19 mouse cellular contexts compared by ENCODE assay signal in the genomic region with DNA sequence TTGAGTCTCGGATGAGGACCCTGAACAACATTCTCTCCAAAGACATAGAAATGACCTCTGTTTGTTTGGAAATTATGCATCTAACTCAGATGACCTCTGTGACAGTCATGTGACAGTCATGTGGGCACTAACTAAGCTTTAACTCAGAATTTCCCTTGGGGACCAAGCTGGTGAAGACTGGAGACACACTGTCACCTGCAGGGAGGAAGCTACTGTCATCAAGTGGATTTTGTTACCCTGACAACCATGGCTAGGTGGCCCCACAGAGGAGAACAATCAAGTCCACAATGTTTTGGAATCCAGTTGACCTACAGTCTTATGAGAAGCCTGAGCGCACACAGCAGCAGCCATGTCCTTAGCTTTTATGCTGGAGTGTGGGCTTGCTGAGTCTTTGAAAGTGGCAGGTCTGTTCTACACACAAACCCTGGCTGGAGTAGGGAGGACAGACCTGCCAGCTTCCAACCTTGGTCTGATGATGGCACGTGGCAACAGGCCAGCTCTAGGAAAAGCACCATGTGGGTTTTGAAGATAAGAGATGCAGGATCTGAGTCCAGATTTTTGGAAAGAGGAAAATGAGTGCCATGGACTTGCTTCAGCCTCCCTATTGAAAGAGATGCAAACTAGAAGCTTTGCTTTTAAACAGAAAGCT.
DNase-seq lines count a peak whose midpoint lies in the region; ATAC-seq and TF ChIP-seq lines count a peak whose summit lies in the region.
"Had no signal": no experiment of that assay in that cellular context is flagged by ENCODE, and none has a peak within 500 bp of the region (broad histone marks: within the 10 kb centered on the region; RNA-seq: fewer than 3 reads in every experiment).

No protein-coding gene starts in this region.

- no peaks in the 10 kb centered on the region for H3K9me3 ChIP-seq in neural tube, embryonic 14.5 days (ENCODE audit: control insufficient read depth, low read length)
- no peaks in the 10 kb centered on the region for H3K9me3 ChIP-seq in neural tube, embryonic 15.5 days (replicated peaks)
- H3K9me3 ChIP-seq in lung, postnatal 0 days (ENCODE audit: low read length) = no peaks in the 10 kb centered on the region
- H3K9me3 ChIP-seq: embryonic facial prominence, embryonic 10.5 days; heart, embryonic 12.5 days; liver, embryonic 12.5 days had no signal

- no peak for DNase-seq in cerebellum, postnatal 4 days (ENCODE audit: low spot score in 2 of 2)
- peak; percentile 79 for DNase-seq in brain, adult 2 months (ENCODE audit: low read depth, low spot score)
- DNase-seq in cerebellum, postnatal 14 days = peak; percentile 71 to 74
- DNase-seq in frontal cortex, postnatal 25 days (ENCODE audit: low spot score in 2 of 2) = no peak
- no peak for DNase-seq in lung, postnatal 0 days (ENCODE audit: low spot score)
- DNase-seq: gastrocnemius, postnatal 25 days; kidney, adult 8-10 months; lung, postnatal 10 days; right cerebral cortex, postnatal 25 days; thymus, adult 2 months had no signal

- H3K4me1 ChIP-seq in neural tube, embryonic 14.5 days (ENCODE audit: control insufficient read depth, insufficient read depth, low read length) = peaks cover 5% of the 10 kb centered on the region; the same call in 1 of the 2 replicates
- peaks cover 20% of the 10 kb centered on the region for H3K4me1 ChIP-seq in neural tube, embryonic 15.5 days
- no peaks in the 10 kb centered on the region for H3K4me1 ChIP-seq in lung, postnatal 0 days (ENCODE audit: insufficient read depth, low read depth, low read length)
- H3K4me1 ChIP-seq: liver, embryonic 12.5 days had no signal

- TF ChIP-seq CTCF in lung, postnatal 0 days (IDR thresholded peaks at IDR 0.05) = no peak

- no peaks in the 10 kb centered on the region for H3K27me3 ChIP-seq in neural tube, embryonic 14.5 days (ENCODE audit: control insufficient read depth, insufficient read depth, low read length)
- H3K27me3 ChIP-seq in neural tube, embryonic 15.5 days (replicated peaks) = no peaks in the 10 kb centered on the region
- no peaks in the 10 kb centered on the region for H3K27me3 ChIP-seq in lung, postnatal 0 days (replicated peaks; ENCODE audit: insufficient read depth, low read length)
- H3K27me3 ChIP-seq: heart, embryonic 12.5 days; liver, embryonic 12.5 days had no signal

- H3K4me3 ChIP-seq in neural tube, embryonic 14.5 days (ENCODE audit: low read depth, low read length) = no peak overlapping the region
- no peak overlapping the region for H3K4me3 ChIP-seq in neural tube, embryonic 15.5 days (replicated peaks)
- H3K4me3 ChIP-seq in lung, postnatal 0 days (ENCODE audit: low read depth, low read length) = no peak overlapping the region
- H3K4me3 ChIP-seq: embryonic facial prominence, embryonic 10.5 days; erythroblast, embryonic 14.5 days; heart, embryonic 12.5 days; left cerebral cortex, adult 2 months; liver, embryonic 12.5 days had no signal

- no peak for TF ChIP-seq EP300 in lung, postnatal 0 days (IDR thresholded peaks at IDR 0.05)

- no peak overlapping the region for H3K27ac ChIP-seq in neural tube, embryonic 14.5 days (ENCODE audit: low read depth, low read length)
- H3K27ac ChIP-seq in neural tube, embryonic 15.5 days (replicated peaks) = no peak overlapping the region
- H3K27ac ChIP-seq in lung, postnatal 0 days (ENCODE audit: low read length) = no peak overlapping the region
- H3K27ac ChIP-seq: embryonic facial prominence, embryonic 10.5 days; hindbrain, postnatal 0 days; left cerebral cortex, adult 2 months; liver, embryonic 12.5 days had no signal

- ATAC-seq in cerebellum, adult (ENCODE audit: insufficient number of reproducible peaks, low FRiP score, low TSS enrichment) = peak; percentile 57
- ATAC-seq in neural tube, embryonic 14.5 days (ENCODE audit: low read depth) = peak; percentile 24; the same call in 1 of the 2 replicates
- no peak for ATAC-seq in neural tube, embryonic 15.5 days (ENCODE audit: low FRiP score)
- ATAC-seq in lung, postnatal 0 days = no peak
- ATAC-seq: hindbrain, postnatal 0 days; liver, embryonic 12.5 days had no signal

- H3K4me2 ChIP-seq in neural tube, embryonic 14.5 days (ENCODE audit: low read depth, low read length) = no peak overlapping the region
- H3K4me2 ChIP-seq in neural tube, embryonic 15.5 days = no peak overlapping the region
- no peak overlapping the region for H3K4me2 ChIP-seq in lung, postnatal 0 days (replicated peaks; ENCODE audit: low read depth, low read length)
- H3K4me2 ChIP-seq: heart, embryonic 12.5 days; liver, embryonic 12.5 days had no signal

- H3K9ac ChIP-seq in neural tube, embryonic 14.5 days (replicated peaks; ENCODE audit: low read depth, low read length) = no peak overlapping the region
- no peak overlapping the region for H3K9ac ChIP-seq in neural tube, embryonic 15.5 days (replicated peaks)
- no peak overlapping the region for H3K9ac ChIP-seq in lung, postnatal 0 days (replicated peaks; ENCODE audit: low read depth)
- H3K9ac ChIP-seq: heart, embryonic 12.5 days; liver, embryonic 12.5 days had no signal

- H3K36me3 ChIP-seq in neural tube, embryonic 14.5 days (ENCODE audit: control insufficient read depth, insufficient read depth, low read length) = no peaks in the 10 kb centered on the region
- no peaks in the 10 kb centered on the region for H3K36me3 ChIP-seq in neural tube, embryonic 15.5 days
- no peaks in the 10 kb centered on the region for H3K36me3 ChIP-seq in lung, postnatal 0 days (ENCODE audit: insufficient read depth, low read length)
- H3K36me3 ChIP-seq: embryonic facial prominence, embryonic 10.5 days; heart, embryonic 12.5 days; liver, embryonic 12.5 days had no signal

- whole genome bisulfite sequencing in neural tube, embryonic 14.5 days = 74% methylated on average over 3 of the region's 3 CpGs
- WGBS in neural tube, embryonic 15.5 days = 80% methylated on average over 3 of the region's 3 CpGs
- WGBS in lung, postnatal 0 days = 81% methylated on average over 3 of the region's 3 CpGs

Comparison
In these comparisons a context has a peak if more than half of its experiments do, and no peak if none do; other contexts are left out.
1. ATAC-seq: peak in cerebellum, adult (single experiment) and neural tube, embryonic 14.5 days (single experiment); none in neural tube, embryonic 15.5 days (single experiment) and lung, postnatal 0 days (single experiment).
2. DNase-seq: peak in brain, adult 2 months (single experiment) and cerebellum, postnatal 14 days (2 of 2); none in cerebellum, postnatal 4 days (0 of 2), frontal cortex, postnatal 25 days (0 of 2) and lung, postnatal 0 days (single experiment).